Mouse (Mus musculus) kidney, embryonic 15.5 days (tissue): ENCODE results near the gene Arhgap9. TPM values are rescaled to one million over a fixed set of nuclear protein-coding genes. Genes with fewer than 3 reads are reported as not detected.
"Not testable (repeated sequence)": the region's sequence is repeated elsewhere in the genome, so short reads cannot be mapped to it uniquely, and the experiment has no call there.

ENCODE experiments used
- ATAC-seq: fragments of 200-750 bp; cut with Nextera tagmentation; replicated peaks from 2 replicates; pipeline ENCODE4 v1.8.0; 2017; ENCODE audit warnings: moderate TSS enrichment; ENCODE audit not compliant: low FRiP score
- H3K27ac ChIP-seq: fragments of 300-500 bp; sonication (generic); 2 replicates; pipeline ENCODE4 v1.5.1; 2015; ENCODE audit warnings: mild to moderate bottlenecking, inconsistent platforms
- H3K27me3 ChIP-seq: fragments of 300-500 bp; sonication (generic); 2 replicates; pipeline ENCODE4 v1.6.1; 2015; ENCODE audit warnings: inconsistent platforms
- H3K36me3 ChIP-seq: fragments of 300-500 bp; sonication (generic); 2 replicates; pipeline ENCODE4 v1.6.1; 2015; ENCODE audit warnings: inconsistent platforms
- H3K4me1 ChIP-seq: fragments of 300-500 bp; sonication (generic); 2 replicates; pipeline ENCODE4 v1.6.1; 2015; ENCODE audit warnings: inconsistent platforms
- H3K4me2 ChIP-seq: fragments of 300-500 bp; sonication (generic); 2 replicates; pipeline ENCODE4 v1.6.1; 2015; ENCODE audit warnings: moderate library complexity, mild to moderate bottlenecking, inconsistent platforms
- H3K4me3 ChIP-seq: fragments of 300-500 bp; sonication (generic); replicated peaks from 2 replicates; pipeline ENCODE4 v1.5.1; 2015; ENCODE audit warnings: mild to moderate bottlenecking, inconsistent platforms
- H3K9ac ChIP-seq: fragments of 300-500 bp; sonication (generic); 2 replicates; pipeline ENCODE4 v1.6.1; 2015; ENCODE audit warnings: mild to moderate bottlenecking, inconsistent platforms
- H3K9me3 ChIP-seq: fragments of 300-500 bp; sonication (generic); replicated peaks from 2 replicates; pipeline ENCODE4 v1.6.1; 2016; ENCODE audit warnings: inconsistent platforms
- WGBS: fragments of 180-500 bp; shearing (Covaris S2); methylation state at CpG from one replicate; pipeline ENCODE4 v1.1.7; 2015; ENCODE audit warnings: mixed read lengths; 5-methylcytosine and 5-hydroxymethylcytosine counted together
- polyA plus RNA-seq: library from polyadenylated mRNA; unstranded; fragments of >200 nt; fragmentation: Nextera tagmentation; extraction: Ambion mirVana; gene quantifications from 2 replicates; pipeline ENCODE4 v1.2.1, GENCODE M21; 2015

Arhgap9 gene
- polyA plus RNA-seq, 1 experiment from 2014 or later = 3.1 TPM

DNA sequence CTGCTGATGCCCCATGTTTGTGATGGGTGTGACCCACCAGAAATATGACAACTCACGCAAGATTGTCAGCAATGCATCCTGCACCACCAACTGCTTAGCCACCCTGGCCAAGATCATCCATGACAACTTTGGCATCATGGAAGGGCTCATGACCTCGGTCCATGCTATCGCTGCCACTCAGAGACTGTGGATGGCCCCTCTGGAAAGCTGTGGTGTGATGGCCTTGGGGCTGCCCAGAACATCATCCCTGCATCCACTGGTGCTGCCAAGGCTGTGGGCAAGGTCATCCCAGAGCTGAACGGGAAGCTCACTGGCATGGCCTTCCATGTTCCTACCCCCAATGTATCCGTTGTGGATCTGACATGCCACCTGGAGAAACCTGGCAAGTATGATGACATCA, 8.2 kb upstream of the Arhgap9 start:
- H3K4me3 ChIP-seq, H3K27me3 ChIP-seq, ATAC-seq, H3K27ac ChIP-seq, H3K9ac ChIP-seq, H3K9me3 ChIP-seq, H3K4me2 ChIP-seq: not testable (repeated sequence)
- peaks cover 14% of the 10 kb centered on the region for H3K36me3 ChIP-seq
- H3K4me1 ChIP-seq = peaks cover 18% of the 10 kb centered on the region
- WGBS = 92% methylated on average over 5 of the region's 5 CpGs

DNA sequence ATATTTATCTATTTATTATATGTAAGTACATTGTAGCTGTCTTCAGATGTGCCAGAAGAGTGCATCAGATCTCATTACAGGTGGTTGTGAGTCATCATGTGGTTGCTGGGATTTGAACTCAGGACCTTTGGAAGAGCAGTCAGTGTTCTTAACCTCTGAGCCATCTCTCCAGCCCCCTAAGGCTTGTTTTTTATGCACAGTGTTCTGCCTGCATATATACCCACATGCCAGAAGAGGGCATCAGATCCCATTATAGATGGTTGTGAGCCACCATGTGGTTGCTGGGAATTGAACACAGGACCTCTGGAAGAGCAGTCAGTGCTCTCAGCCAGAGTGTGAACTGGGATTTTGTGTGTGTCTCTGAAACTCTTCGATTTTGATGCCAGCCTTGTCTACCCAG, 6.8 kb upstream of the Arhgap9 start:
- 86% methylated on average over 1 of the region's 1 CpGs for WGBS

DNA sequence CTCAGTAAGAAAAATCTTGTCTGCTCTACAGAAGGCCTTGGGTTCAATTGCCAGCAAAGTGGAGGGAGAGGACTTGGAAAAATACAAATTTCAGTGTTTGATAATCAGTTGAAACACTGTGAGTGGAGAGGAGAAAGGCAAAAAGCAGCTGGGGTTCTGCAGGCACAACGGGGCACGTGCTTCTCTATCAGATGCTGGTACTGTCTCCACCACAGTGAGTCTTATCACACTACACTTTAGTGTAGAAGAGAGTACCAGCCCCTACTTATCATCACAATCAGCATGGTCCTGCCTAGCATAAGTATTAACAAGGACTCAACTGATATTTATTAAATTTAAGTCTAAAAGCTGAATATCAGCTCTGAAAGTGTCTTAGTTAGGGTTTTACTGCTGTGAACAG, 4.5 kb upstream of the Arhgap9 start:
- 86% methylated on average over 2 of the region's 2 CpGs for WGBS
- H3K36me3 ChIP-seq = no peaks in the 10 kb centered on the region
- H3K9ac ChIP-seq = no peak overlapping the region
- H3K4me2 ChIP-seq = no peak overlapping the region
- no peak overlapping the region for H3K4me3 ChIP-seq
- no peak overlapping the region for H3K27ac ChIP-seq
- H3K27me3 ChIP-seq = no peaks in the 10 kb centered on the region
- H3K4me1 ChIP-seq = peaks cover 7% of the 10 kb centered on the region
- no peak for ATAC-seq
- no peaks in the 10 kb centered on the region for H3K9me3 ChIP-seq

More for the DNA sequence above, 6.8 kb upstream of the Arhgap9 start:
- H3K4me1 ChIP-seq = peaks cover 16% of the 10 kb centered on the region
- not testable (repeated sequence) for H3K9me3 ChIP-seq, H3K36me3 ChIP-seq, H3K9ac ChIP-seq, H3K4me2 ChIP-seq, ATAC-seq, H3K27me3 ChIP-seq, H3K27ac ChIP-seq, H3K4me3 ChIP-seq

DNA sequence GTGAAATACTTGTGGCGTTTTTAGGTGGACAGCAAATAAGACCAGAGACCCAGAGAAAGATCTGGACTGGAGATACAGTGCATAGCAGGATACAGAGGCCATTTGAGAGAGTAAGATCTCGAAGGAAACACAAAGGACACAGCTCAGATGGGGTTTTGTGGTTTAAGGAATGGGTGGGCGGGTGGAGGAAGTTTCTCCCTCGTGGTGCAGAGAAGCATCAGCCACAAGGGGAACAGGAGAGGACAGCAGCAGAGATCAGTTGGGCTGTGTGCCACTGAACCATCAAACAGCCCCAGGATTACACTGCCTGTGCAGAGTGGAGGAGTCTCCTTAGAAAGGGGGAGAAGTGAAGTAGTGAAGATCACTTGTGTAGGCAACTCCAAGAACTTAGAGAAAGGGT, 3.8 kb upstream of the Arhgap9 start:
- Histone ChIP-seq H3K27me3 (no peaks in the 10 kb centered on the region), H3K27ac (no peak overlapping the region), H3K9me3 (no peaks in the 10 kb centered on the region), H3K4me3 (no peak overlapping the region), H3K9ac (no peak overlapping the region), H3K4me1 (peaks cover 4% of the 10 kb centered on the region; the same call in 1 of the 2 replicates), H3K4me2 (no peak overlapping the region), H3K36me3 (no peaks in the 10 kb centered on the region)
- no peak for ATAC-seq
- WGBS = 38% methylated on average over 4 of the region's 4 CpGs

DNA sequence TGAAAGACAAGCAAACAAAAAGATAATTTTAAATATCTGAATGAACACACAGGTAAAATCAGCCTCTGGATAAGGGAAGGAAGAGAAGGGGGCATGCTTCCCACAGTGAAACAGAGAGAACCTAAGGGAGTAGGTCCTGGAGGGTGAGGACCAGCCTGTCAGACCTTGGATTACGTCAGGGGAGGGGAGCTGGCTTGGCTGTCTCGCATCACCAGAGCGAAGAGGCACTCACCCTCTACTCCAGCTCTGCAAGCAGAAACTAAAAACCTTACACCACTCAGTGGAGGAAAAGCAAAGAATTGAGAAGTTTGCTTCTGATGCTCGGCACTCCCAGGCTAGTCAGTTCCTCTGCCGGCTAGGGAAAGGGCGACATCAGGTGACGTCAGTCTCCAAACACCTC, 1.8 kb upstream of the Arhgap9 start:
- Histone ChIP-seq H3K4me1 (peaks cover 14% of the 10 kb centered on the region), H3K9ac (no peak overlapping the region), H3K4me2 (no peak overlapping the region), H3K4me3 (no peak overlapping the region), H3K27ac (no peak overlapping the region), H3K36me3 (no peaks in the 10 kb centered on the region), H3K9me3 (no peaks in the 10 kb centered on the region), H3K27me3 (peaks cover 14% of the 10 kb centered on the region)
- 43% methylated on average over 7 of the region's 7 CpGs for WGBS
- peak; percentile 73; the same call in 1 of the 2 replicates for ATAC-seq

DNA sequence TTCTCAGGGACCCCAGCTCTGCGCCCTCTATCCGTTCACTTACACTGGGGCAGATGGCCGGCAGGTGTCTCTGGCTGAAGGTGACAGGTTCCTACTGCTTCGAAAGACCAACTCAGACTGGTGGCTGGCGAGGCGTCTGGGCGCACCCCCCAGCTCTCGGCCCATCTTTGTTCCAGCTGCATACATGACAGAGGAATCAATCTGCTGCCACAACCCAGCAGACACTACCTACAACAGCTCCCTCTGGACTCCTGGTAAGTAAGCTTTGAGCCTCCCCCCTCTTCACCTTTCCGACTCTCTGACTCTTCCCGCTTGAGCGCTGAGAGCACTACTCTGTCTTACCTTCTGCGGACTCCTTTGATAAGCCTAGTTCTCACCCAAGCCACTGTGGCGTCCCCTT, 414 bp downstream of the Arhgap9 start:
- Histone ChIP-seq H3K4me3 (no peak overlapping the region), H3K36me3 (no peaks in the 10 kb centered on the region), H3K4me2 (no peak overlapping the region), H3K9ac (no peak overlapping the region), H3K27ac (no peak overlapping the region), H3K27me3 (peaks cover 36% of the 10 kb centered on the region), H3K9me3 (no peaks in the 10 kb centered on the region), H3K4me1 (peaks cover 32% of the 10 kb centered on the region)
- no peak for ATAC-seq
- WGBS = 67% methylated on average over 13 of the region's 13 CpGs

DNA sequence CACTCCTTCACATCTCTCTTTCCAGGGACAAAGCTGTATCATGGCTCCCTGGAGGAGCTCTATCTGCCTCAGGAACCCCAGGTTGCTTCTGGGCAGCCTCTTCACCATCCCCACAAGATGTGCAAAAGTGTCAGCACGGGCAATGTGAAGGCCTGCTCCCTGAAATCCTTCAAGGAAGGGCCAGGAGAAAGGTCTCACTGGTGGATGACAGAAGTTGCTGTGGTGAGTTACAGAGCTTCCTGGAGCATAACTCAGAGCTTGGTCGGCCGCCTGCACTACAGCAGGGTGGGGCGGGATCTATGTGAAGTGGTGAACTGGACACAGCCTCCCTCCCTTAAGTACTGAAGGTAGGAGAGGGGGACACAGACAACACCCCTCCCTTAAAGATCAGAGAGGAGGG, 905 bp downstream of the Arhgap9 start:
- Histone ChIP-seq H3K4me2 (no peak overlapping the region), H3K4me1 (peaks cover 36% of the 10 kb centered on the region), H3K27me3 (peaks cover 41% of the 10 kb centered on the region), H3K27ac (no peak overlapping the region), H3K4me3 (no peak overlapping the region), H3K9ac (no peak overlapping the region), H3K36me3 (no peaks in the 10 kb centered on the region), H3K9me3 (no peaks in the 10 kb centered on the region)
- 64% methylated on average over 4 of the region's 4 CpGs for WGBS
- no peak for ATAC-seq

DNA sequence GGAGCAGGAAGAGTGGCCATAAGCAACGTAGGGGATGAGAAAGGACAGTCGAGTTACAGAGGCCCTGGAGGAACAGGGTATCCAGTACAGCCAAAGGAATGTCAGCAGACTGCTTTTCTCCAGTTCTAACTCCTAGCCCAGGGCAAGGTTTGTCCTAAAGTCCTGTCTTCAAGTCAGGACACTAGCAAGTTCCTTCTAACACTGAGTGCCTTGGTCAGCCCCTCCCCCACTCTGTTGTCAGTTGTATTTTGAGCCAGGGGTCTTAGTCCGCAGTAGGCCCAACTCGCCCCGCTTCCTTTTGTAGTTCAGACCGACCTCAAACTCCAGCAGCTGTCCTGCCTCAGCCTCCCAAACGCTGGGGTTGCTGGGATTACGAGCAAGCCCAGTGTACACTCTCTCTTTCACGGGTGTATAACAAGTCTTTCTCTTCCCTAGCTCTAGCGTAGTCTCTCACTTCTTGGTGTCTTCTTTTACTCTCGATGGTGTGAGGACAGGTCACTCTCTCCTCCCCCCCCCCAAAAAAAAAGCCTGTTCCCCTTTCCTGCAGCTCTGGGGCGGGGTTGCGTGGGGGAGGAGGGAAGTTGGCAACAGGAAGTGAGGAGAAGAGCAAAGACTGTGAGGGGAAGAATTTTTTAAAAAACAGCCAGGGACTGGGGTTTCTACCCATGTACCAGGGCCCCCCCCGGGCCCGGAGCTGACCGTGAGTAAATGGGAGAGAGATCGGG, 1.5 kb downstream of the Arhgap9 start:
- Histone ChIP-seq H3K4me2 (no peak overlapping the region), H3K9me3 (no peaks in the 10 kb centered on the region), H3K4me3 (no peak overlapping the region), H3K27ac (no peak overlapping the region), H3K36me3 (no peaks in the 10 kb centered on the region), H3K27me3 (peaks cover 47% of the 10 kb centered on the region), H3K9ac (no peak overlapping the region), H3K4me1 (peaks cover 37% of the 10 kb centered on the region)
- no peak for ATAC-seq
- 71% methylated on average over 17 of the region's 17 CpGs for WGBS

DNA sequence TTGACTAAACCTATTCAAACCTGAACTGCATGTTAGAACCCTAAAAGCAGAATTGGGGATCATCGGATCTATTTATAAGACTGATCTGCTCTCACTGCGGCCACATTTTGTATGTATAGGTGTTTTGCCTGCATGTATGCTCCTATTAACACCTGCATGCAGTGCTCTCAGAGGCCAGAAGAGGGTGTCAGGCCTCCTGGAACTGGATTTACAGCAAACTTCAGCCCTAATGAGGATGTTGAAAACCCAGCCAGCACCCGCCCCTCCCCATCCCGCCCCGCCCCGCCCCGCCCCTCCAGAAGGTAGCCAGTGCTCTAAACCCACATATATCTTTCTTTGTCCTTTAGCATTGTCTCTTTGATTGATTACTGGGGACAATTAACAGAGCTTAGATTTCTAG, 2.7 kb downstream of the Arhgap9 start:
- H3K4me2 ChIP-seq = 0 out of 2 replicates have a peak overlapping the region, but pooled peaks have one; percentile 25

DNA sequence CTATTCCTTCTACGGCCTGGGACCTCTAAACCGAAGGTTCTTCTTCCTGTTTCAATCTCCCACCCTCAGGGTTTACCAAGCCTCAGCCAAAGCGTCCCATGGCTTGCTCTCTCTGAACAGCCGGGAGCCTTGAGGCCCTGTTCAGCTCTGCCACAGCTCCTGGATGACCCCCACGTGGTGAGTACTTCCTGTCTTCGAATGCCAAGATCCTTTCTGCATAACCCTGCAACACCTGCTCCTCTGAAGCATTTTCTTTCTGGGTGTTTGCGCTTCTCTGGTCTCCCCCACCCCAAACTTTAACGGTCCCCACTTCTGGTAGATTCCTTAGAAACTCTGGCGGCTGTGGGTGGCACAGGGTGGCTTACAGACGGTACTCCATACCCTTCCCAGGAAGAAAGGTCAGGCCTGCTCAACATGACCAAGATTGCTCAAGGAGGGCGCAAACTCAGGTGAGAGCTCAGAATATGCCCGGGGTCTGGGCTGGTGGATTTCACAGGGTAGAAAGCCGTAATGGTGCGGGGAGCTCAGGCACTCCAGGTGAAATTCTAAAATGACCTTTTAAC, 3.8 kb downstream of the Arhgap9 start:
- peak overlapping the region; percentile 41; the same call in 1 of the 2 replicates for H3K9ac ChIP-seq
- H3K27ac ChIP-seq = no peak overlapping the region
- H3K4me1 ChIP-seq = peaks cover 33% of the 10 kb centered on the region
- no peaks in the 10 kb centered on the region for H3K9me3 ChIP-seq
- peak overlapping the region; percentile 49 for H3K4me3 ChIP-seq
- no peaks in the 10 kb centered on the region for H3K36me3 ChIP-seq
- no peak for ATAC-seq
- 25% methylated on average over 14 of the region's 14 CpGs for WGBS
- peak overlapping the region; percentile 92 for H3K4me2 ChIP-seq
- peaks cover 60% of the 10 kb centered on the region for H3K27me3 ChIP-seq

More for the DNA sequence above, 2.7 kb downstream of the Arhgap9 start:
- no peak overlapping the region for H3K27ac ChIP-seq
- ATAC-seq = no peak
- H3K4me1 ChIP-seq = peaks cover 37% of the 10 kb centered on the region
- H3K9me3 ChIP-seq = no peaks in the 10 kb centered on the region
- no peak overlapping the region for H3K9ac ChIP-seq
- no peak overlapping the region for H3K4me3 ChIP-seq
- no peaks in the 10 kb centered on the region for H3K36me3 ChIP-seq
- H3K27me3 ChIP-seq = peaks cover 59% of the 10 kb centered on the region
- WGBS = 10% methylated on average over 7 of the region's 7 CpGs

DNA sequence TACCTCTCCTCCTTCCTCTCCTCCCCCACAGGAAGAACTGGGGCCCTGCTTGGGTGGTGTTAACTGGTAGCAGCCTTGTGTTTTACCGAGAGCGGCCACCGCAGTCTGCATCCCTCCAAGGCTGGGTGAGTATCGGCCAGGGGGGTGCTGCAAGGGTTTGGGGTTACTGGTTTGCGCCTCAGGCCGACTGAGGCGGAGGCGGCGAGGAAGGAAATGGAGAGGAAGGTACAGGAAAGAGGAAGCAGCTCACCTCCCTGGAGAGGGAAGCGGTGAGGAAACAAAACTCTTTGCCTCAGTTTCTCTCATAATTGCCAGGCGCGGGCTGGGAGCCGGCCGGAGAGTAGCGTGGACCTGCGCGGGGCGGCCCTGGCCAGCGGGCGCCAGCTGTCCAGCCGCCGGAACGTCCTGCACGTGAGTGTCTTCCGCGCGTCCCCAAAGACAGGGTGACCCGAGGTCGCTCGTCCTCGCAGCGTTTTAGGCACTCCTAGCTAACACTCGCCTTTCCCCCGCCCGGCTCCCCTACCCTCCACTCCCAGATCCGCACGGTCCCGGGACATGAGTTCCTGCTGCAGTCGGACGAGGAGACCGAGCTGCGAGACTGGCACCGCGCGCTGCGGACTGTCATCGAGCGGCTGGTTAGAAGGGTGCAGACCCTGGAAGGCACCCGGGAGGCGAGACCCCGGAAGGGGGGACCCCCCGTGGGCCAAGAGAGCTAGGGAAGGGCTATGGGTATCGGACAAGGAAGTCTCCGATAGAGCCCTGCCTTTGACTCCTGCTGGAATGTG, 4.4 kb downstream of the Arhgap9 start:
- ATAC-seq = peak; percentile 15; the same call in 1 of the 2 replicates
- Histone ChIP-seq H3K27me3 (peaks cover 60% of the 10 kb centered on the region), H3K36me3 (0 out of 2 replicates have a peak, but pooled peaks cover 5% of the 10 kb centered on the region), H3K27ac (no peak overlapping the region), H3K4me2 (peak overlapping the region; percentile 92), H3K9ac (peak overlapping the region; percentile 41), H3K4me3 (peak overlapping the region; percentile 49), H3K4me1 (peaks cover 33% of the 10 kb centered on the region), H3K9me3 (no peaks in the 10 kb centered on the region)
- under 1% methylated on average over 54 of the region's 54 CpGs for WGBS

DNA sequence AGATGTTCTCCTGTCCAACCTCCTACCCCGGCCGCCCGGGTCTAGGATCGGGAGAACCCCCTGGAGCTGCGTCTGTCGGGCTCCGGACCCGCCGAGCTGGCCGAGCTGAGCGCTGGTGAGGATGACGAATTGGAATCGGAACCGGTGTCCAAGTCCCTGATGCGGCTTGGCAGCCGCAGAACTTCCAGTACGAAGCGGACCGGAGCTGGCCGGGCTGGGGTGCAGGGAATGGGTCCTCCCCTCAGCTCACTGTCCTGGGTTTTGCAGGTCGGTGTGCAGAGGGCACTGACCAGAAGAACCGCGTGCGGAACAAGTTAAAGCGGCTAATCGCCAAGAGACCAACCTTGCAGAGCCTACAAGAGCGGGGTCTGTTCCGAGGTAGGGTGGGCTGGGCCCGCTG, 5.1 kb downstream of the Arhgap9 start:
- H3K9ac ChIP-seq = peak overlapping the region; percentile 41
- H3K27ac ChIP-seq = no peak overlapping the region
- peaks cover 60% of the 10 kb centered on the region for H3K27me3 ChIP-seq
- peaks cover 33% of the 10 kb centered on the region for H3K4me1 ChIP-seq
- peak overlapping the region; percentile 49 for H3K4me3 ChIP-seq
- H3K4me2 ChIP-seq = peak overlapping the region; percentile 92
- no peak for ATAC-seq
- WGBS = 6% methylated on average over 29 of the region's 29 CpGs
- 0 out of 2 replicates have a peak, but pooled peaks cover 10% of the 10 kb centered on the region for H3K36me3 ChIP-seq
- H3K9me3 ChIP-seq = no peaks in the 10 kb centered on the region
